Mouse (Mus musculus) urinary bladder, postnatal 4 days (tissue): Measurements from ENCODE around the gene Nlrc3.
"Not testable (repeated sequence)": the region's sequence is repeated elsewhere in the genome, so short reads cannot be mapped to it uniquely, and the experiment has no call there.

Experiments used
- DNase-seq, 2 experiments: peaks; one replicate each; pipeline ENCODE4 v3.0.0; 2021 to 2022; ENCODE audit warnings: low spot score in 2 of 2

Gene Nlrc3

DNA sequence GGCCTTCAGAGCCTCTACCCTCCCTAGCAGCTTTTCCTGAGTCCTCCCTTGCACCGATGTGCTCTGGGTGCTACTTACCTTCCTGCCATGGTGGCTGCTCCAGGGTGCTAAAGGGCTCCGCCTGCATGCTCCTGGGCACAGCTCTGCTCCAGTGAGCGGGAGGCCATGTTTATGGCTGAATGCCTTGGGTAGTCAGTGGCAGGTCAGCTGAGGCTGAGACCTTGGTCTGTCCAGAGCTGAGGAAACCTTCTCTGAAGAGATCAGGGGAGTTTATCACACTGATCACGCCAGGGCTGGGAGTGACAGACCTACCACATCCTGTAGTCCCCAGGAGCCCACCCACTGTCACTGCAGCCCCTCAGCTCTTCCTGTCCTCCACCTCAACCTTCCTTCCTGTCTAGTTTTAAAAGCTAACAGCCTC lies at the start of gene Nlrc3:
Gene Nlrc3, minus strand, starts transcription at position 382 of the 421 bp plus-strand sequence.
- DNase-seq = no peak

DNA sequence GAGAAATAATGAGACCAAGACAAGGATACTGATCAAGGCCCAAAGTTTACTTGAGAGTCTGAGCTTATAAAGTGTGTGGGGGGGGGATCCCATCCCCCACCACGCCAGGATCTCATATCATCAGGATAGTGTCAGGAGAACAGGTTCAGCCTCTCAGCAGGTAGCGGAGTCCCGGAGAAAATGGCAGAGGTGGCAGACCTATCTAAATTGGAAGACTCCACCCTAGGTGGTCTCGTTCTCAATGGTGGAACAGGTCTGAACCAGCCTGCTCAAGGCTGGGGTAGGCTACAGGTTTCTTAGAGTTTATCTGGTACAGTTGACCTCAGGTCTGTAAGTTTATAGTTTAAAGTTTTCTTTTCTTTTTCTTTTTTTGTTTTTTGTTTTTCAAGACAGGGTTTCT lies 46.3 kb upstream of the Nlrc3 start:
- DNase-seq = no peak

DNA sequence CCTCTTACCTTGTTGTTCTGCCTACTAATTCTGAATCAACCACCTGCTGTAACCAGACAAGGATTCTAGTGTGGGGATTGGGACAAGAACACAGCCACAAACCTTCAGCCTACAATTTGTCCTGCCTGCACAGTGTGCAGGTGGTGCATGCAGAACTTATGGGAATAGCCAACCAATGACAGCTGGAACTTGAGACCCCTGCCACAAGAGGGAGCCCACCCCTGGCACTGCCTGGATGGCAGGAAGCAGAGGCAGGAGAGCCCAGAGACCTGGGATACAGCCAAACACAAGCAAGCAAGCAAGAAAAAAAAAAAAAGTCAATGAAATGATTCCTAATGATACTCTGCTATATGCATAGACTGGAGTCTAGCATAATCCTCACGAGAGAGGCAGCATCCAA lies 44.8 kb upstream of the Nlrc3 start:
- DNase-seq = no peak

DNA sequence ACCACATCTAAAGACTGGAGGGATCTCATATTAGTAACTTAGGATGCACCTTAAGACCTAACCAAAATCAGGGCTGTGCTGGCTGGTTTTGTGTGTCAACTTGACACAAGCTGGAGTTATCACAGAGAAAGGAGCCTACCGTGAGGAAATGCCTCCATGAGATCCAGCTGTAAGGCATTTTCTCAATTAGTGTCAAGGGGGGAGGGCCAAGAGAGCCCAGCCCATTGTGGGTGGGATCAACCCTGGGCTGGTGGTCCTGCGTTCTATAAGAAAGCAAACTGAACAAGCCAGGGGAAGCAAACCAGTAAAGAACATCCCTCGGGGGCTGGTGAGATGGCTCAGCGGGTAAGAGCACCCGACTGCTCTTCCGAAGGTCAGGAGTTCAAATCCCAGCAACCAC lies 41.0 kb upstream of the Nlrc3 start:
- DNase-seq = not testable (repeated sequence)

DNA sequence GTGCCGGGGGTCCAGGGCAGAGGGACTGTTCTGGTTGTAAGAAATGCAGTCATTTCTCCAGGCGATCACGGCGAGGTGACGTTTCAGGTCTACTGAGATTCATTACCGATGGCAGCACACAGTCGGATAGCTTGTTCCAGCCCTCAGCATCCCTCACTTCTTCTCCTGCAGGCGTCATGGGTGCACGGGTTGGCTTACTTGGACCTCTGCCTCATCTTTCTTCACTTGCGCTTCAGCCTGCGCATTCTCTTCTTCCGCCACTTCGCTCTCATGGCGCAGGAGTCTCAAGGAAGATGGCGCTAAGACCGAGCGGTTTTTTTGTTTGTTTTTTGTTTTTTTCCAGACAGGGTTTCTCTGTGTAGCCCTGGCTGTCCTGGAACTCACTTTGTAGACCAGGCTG lies 40.4 kb upstream of the Nlrc3 start:
- DNase-seq = not testable (repeated sequence)

DNA sequence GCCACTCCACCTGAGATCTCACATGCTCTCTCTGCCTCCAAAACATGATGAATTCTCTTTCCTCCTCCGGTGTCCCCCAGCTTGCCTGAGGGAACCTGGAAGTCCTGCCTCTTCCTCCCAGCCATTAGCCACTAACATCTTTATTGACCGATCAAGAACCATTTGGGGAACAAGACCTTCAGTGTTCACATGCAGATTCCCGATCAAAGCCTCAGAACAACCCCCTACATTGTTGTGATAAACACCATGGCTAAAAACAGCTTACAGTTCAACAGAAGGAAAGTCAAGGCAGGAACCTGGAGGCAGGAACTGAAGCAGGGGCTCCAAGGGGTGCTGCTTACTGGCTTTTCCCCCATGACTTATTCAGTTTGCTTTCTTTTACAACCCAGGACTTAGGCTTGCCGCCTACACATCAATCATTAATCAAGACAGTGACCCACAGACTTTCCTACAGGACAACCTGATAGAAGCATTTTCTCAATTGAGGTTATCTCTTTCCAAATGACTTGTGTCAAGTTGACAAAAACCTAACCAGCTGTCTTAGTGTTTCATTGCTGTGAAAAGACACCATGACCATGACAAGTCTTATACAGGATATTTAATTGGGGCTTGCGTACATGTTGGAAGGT lies 37.7 kb upstream of the Nlrc3 start:
- DNase-seq = no peak

DNA sequence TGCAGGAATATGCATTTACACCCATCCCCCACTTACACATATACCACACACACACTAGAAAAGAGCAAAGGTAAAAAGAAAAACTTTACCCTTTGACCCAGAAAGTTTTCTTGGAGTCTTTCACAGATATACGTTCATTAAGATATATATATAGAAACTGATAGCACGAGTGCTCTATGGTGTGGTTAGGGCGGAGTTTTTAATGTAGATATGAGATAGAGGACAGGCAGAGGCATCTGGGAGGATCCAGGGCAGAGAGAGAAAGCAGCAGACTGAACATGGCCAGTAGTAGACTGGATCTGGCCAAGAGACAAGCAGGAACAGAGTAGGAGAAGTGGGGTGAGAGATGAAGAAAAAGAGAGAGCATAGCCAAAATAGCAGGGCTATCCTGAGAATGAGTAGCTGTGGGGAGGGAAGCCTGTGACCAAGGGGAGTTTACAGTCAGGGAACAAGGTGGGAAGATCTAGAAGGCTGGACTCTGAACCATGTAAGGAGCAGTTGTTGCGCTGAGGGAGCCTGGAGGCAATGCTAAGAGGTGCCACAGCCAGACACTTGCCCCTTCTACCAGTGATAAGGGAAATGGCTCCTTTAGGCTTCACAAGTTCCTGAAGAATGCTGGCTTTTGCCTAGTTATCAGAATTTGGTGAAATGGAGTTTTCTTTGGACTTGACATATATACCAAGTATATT lies 36.6 kb upstream of the Nlrc3 start:
- no peak for DNase-seq

DNA sequence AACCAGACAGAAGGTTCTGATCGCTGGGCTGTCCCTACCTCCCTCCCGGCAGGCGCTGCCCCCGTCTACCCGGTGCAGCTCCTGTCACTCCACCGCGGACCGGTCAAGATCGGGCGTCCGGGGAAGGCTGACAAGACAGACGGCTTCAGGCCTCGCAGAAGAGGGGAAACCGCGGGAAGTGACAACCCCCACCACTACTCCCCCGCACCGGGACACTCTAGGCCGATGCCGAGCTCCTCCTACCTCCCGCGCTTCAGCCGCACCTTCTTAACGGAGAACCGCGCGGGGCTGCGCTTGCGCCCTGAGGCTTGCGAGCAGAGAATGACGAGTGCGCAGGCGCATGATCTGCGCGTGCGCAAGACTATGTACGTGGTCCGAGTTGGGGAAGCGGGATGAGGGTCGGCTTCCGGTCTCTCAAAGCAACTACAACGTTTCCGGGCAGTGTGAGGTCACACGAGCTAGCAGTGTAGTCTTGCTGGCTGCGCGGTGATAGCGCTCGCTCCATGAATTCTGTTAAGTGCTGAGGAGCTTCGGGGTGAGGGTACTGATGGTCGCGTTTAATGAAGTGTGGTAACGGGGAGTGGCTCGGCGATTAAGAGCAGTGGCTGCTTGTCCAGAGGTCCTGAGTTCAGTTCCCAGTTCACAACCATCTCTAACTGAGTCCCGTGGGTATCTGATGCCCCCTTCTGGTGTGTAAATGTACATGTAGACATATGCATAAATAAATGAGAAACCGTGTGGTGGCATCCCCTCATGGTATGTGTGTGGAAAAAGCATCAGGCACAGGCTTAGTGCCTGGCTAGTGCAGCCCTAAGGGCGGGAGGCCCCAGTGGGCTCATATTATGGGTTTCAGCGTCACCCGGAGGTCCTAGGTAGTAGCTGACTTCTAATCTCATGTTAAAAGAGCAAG lies 27.3 kb upstream of the Nlrc3 start, which contains the start of gene Slx4:
Gene Slx4, minus strand, starts transcription at position 282 of the 910 bp plus-strand sequence.
- DNase-seq = peak; percentile 92

DNA sequence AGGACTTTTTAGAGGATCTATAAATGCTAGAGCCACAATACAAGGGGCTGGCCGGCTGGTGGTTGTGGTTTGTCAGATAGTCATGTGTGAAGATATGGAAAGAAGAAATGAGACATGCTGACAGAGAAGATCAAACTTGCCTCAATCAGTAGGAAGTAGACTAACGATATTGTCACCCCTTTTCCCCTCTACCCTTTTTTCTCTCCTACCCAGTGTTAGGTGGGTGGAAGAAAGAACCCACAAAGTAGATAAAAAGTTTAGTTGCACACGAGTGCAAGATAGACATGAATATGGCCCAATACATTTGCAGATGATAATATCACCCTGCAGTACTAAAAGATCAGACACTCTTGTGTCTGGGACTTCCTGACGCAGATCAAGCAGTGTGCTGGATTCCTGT lies 12.0 kb upstream of the Nlrc3 start:
- DNase-seq = no peak

DNA sequence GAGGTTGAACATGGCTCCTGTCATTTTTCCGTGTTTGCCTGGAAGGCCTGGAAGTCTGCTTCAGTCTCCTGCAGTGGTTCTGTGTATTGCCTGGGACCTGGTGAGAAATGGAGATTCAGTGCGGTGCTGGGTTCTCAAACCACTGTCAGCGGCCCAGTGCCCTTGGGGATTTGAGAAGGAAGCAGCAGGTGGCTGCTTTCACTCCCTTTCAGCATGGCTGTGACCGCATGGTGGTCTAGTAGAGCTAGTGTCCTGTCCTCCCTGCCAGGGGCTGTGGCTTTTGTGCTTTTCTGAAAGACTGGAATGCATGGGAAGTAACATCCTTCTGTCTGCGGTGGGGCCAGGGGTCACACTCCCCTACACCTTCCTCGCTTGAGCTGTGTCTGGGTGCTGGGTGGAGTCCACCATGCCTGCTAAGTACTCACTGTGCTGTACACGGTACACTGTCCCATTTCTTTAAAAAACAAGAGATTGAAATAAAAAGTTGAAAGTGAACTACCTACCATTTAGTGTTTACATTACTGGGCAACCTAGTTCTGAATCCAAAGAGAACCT lies 6.8 kb upstream of the Nlrc3 start:
- no peak for DNase-seq

DNA sequence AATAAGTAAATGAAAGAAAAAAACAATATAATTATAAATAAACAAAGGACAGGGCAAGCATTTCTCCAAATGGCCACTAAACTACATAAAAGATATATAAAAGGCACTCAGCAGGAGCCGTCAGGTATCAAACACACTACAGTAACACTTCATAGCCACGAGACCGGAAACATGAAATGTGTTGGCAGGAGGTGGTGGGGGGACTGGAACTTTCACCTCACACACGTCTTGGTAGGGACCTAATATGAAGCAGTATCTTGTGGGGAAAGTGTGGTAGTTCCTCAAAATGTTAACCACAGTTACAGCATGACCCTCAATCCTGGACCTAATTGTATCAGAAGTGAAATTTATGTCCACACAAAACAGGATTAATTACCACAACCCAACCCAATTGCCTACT lies 5.7 kb upstream of the Nlrc3 start:
- no peak for DNase-seq

DNA sequence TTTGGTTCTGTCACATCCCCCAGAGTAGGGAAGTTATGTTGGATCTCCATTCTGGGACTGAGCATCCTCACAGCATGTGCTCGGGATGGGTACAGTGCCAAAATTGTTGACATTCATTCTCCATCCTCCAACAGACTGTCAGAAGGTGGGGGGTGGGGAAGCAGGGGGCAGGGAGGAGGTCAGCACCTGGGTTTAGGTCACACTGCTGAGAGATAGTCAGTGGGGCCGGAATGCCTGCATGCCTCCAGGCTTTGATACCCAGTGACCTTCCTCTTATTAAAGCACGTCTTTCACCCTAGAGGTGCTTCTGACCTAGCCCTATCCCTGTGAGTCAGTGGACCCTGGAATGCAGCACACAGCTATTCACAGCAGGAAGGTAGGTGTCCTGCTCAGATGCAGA lies 280 bp upstream of the Nlrc3 start:
- no peak for DNase-seq

DNA sequence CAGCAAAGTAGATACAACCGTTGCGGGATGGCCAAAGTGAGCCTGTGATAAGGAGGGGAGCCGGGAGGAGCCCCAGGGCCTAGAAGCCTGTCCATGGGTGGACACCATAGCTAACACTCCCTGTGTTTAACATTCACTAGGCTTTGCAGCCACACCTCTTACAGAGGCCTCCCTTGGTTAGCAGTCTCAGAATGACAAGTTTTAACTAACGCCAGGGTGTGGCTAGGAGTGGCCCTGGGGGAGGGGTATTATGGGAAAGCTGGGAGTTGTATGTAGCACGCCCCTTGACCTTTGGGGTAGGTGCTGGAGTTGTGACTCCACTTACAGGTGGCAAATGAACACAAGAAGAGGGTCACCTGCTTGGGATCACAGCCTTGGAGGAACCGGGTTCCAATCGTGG lies 774 bp downstream of the Nlrc3 start:
- no peak for DNase-seq

DNA sequence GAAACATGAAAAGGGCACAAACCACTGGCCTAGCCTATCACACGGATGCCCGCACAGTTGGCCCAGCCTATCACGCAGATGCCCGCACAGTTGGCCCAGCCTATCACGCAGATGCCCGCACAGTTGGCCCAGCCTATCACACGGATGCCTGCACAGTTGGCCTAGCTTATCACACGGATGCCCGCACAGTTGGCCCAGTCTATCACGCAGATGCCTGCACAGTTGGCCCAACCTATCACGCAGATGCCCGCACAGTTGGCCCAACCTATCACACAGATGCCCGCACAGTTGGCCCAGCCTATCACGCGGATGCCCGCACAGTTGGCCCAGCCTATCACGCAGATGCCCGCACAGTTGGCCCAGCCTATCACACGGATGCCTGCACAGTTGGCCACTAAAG lies 2.0 kb downstream of the Nlrc3 start:
- not testable (repeated sequence) for DNase-seq

DNA sequence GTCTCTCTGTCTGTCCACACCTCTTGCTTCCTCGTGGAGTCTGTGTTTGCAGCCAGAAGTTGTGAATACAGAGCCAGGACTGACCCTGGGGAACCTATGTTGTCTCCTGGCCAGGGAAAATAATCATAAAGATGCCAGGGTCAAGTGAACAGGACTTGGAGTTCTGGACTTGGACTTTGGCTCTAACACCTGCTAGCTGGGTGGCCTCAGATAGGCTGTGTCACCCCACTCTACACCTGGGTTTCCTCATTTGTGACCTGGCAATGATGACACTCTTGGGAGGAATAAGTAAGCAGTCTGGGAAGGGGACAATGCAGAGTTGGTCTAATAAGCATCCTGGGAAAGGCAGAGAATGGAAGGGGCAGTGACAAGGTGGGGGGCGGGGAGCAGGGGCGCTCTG lies 10.9 kb downstream of the Nlrc3 start:
- DNase-seq = no peak

DNA sequence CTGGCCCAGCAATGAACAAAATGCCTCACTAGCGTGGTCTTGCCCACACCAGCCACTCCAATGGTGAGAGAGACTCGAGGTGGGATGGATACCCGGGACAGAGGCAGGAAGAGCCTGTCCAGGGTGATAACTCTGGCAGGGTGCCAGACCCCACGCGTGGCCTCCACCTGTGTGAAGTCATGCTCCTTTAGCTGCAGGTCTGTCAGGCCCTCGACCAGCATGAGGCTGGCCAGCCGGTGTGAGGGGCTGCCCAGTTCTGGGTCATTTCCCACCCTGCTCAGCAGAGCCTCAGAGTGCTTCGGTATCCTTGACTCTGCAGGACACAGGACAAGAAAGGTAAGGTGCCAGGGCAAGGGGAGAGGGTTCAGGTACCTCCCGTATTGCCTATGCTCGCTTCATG lies 11.4 kb downstream of the Nlrc3 start:
- no peak for DNase-seq

DNA sequence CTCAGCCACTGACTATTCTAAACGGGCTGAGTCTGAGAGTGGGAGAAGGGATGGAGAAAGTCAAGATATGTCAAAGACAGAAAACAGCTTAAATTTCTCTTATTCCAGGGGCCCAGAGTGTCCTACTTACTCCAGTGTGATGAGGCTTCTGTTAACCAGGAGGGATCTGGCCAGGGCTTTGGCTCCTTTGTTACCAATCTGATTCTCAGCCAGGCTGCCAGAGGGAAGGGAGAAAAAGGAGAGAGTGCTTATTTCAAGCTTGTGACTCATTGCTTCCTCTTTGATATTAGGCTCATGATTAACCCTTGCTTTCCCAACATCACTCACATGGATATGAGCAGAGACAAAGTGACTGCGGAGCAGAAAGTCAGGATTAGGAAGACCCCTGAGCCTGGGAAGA lies 17.2 kb downstream of the Nlrc3 start:
- no peak for DNase-seq

DNA sequence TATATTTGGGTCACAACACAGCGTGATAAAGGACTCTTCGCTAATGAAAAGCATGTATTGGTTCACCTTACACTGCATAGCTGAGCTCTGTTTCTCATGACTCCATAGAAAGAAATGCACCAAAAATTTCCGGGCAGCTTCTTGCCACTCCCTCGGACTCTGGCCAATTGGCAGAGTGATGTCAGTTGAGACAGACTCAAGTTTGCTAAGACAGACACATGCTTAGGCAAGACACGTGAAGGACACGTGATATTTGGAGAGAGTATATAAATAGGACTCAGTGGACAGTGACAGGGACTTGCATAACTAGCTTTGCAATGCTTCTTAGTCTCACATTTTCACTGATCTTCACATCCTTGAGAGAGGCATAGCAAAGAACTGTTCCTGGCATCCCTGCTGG lies 20.1 kb downstream of the Nlrc3 start:
- DNase-seq = no peak

DNA sequence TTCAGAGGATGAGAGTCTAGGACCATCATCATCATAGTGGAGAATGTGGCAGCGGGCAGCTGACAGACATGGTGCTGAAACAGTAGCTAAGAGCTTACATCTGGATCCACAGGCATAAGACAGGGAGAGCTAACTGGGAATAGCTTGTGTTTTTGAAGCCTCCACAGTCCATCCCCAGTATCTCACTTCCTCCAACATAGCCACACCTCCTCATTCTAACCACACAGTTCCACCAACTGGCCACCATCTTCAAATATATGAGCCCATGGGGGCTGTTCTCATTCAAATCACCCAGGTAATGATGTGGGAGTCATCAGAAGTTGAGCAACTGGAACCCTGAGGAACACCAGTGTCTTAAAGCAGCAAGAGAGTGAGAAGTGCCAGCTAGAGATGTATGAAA lies 25.3 kb downstream of the Nlrc3 start:
- DNase-seq = no peak

DNA sequence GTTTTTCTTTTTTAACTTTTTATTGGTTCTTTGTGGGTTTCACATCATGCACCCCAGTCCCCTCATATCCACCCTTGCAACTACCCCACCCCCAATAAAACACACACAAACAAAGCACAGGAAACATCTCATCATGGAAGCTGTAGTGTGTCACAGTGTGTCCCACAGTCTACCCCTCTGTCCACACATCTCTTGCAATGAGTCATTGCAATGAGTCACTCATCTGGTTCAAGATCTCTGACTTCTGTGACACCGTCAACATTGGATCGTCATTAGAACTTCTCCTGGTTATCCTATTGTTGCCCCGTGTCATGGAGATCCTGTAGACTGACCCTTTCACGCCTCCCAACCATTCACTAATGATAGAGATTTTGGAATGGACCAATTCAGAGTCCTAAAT lies 41.7 kb downstream of the Nlrc3 start:
- DNase-seq = no peak

DNA sequence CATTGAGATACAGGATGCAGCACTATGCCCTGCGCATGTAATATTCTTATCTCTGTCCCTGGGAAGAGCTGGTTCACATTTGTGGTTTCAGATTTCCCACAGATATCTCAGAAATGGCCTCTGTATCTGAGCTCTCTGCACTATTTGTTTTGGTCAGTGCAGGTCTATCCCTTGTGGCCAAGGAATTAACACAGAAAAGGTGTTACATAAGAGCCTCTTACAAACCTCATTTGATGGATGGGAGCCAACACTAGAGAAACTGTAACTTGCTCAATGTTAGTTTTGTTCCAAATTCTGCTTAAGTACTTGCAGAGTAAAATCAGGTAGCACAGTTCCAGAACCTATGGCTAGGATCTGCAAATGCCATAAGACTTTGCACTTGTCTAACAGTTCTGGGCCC lies 42.3 kb downstream of the Nlrc3 start:
- DNase-seq = no peak

DNA sequence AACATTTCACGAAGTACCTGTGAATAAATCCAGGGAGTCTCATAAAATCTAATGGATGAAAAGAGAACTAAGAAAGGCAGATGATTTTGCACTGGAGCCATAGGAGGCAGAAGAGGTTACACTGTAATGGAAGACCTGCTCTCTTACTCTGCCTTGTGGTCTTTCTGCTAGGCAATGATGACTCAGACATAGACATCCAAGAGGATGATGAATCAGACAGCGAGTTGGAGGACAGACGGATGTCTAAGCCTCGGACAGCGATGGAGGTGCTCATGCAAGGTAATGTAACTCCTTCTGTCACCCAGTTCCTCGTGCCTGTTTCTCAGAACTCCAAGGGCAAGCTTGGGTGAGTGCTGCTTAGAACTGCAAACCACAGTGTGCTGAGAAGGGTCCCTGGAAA lies 42.9 kb downstream of the Nlrc3 start:
- DNase-seq = no peak
